Mouse (Mus musculus): ENCODE measurements at regions not wholly inside any gene's neighbourhood (a gene's known extent, or its start where the extent isn't known, plus 50 kb on each side); places are given as distances from the start of the nearest gene placed in this dataset.

DNA sequence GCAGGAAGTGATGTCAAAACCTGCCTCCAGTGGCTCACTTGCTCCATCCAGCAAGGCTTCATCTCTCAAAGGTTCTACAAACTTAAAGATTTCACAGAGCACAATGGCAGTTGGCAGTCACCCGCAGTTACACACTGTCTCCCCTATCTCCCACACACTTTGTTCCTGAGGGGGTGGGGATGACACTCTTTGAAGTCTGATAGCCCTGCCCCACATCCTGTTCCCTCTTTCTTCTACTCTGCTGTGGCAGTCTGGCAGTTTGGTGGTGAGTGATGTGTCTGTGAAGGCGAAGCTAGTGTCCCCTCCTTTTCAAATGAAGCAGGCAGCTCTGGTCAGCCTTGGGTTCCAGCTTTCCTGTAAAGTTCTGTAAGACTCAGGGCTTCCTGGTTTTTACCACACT lies 102.6 kb upstream of the Eci2 start:
- TF ChIP-seq CTCF (IDR thresholded peaks at IDR 0.05; ENCODE audit: low read depth) = no peak
- no peak for TF ChIP-seq EP300 (IDR thresholded peaks at IDR 0.05; ENCODE audit: low read depth)
